12 mouse cellular contexts compared by ENCODE assay signal in genomic region chr12:107999751-108000714, GRCm38 (mm10). TPM values are rescaled to one million over a fixed set of nuclear protein-coding genes. Genes with fewer than 3 reads are reported as not detected.
DNase-seq lines count a peak whose midpoint lies in the region; ATAC-seq and TF ChIP-seq lines count a peak whose summit lies in the region.
"Had no signal": no experiment of that assay in that cellular context is flagged by ENCODE, and none has a peak within 500 bp of the region (broad histone marks: within the 10 kb centered on the region; RNA-seq: fewer than 3 reads in every experiment).

No protein-coding gene starts in this region.

- WGBS in spleen, adult 2 months = 52% methylated on average over 15 of the region's 15 CpGs
- WGBS in hindbrain, embryonic 14.5 days = 69% methylated on average over 15 of the region's 15 CpGs
- WGBS in midbrain, embryonic 12.5 days = 79% methylated on average over 15 of the region's 15 CpGs

- no peak for DNase-seq in spleen, adult 2 months (ENCODE audit: low read depth in 1 of 2, low spot score in 2 of 2)
- DNase-seq in spleen, postnatal 4 days (ENCODE audit: low spot score in 2 of 2) = no peak
- DNase-seq in hindbrain, embryonic 14.5 days (ENCODE audit: low spot score) = no peak
- peak; percentile 59 for DNase-seq in thymus, postnatal 25 days
- DNase-seq in adrenal gland, postnatal 36 days = no peak
- DNase-seq in ovary, adult 18-20 months (ENCODE audit: low spot score) = no peak
- DNase-seq: cerebellum, adult 11-12 months; heart, postnatal 4 days; lung, postnatal 14 days had no signal

- peaks cover 4% of the 10 kb centered on the region; the same call in 1 of the 2 replicates for H3K4me1 ChIP-seq in spleen, adult 2 months (ENCODE audit: control insufficient read depth, insufficient read depth, insufficient read length)
- peaks cover 32% of the 10 kb centered on the region for H3K4me1 ChIP-seq in hindbrain, embryonic 14.5 days (replicated peaks; ENCODE audit: control insufficient read depth, insufficient read depth, low read length)
- H3K4me1 ChIP-seq in midbrain, embryonic 12.5 days = peaks cover 66% of the 10 kb centered on the region

- H3K9me3 ChIP-seq in hindbrain, embryonic 14.5 days (ENCODE audit: control insufficient read depth, low read length) = no peaks in the 10 kb centered on the region
- no peaks in the 10 kb centered on the region for H3K9me3 ChIP-seq in midbrain, embryonic 12.5 days

- no peak for TF ChIP-seq CTCF in spleen, adult 2 months (IDR thresholded peaks at IDR 0.05; ENCODE audit: extremely low read depth, insufficient read depth, insufficient read length, insufficient replicate concordance)

- H3K9ac ChIP-seq in hindbrain, embryonic 14.5 days = peak overlapping the region; percentile 94
- peak overlapping the region; percentile 57 for H3K9ac ChIP-seq in midbrain, embryonic 12.5 days (replicated peaks)

- no peak for ATAC-seq in hindbrain, embryonic 14.5 days (ENCODE audit: low FRiP score)
- no peak for ATAC-seq in midbrain, embryonic 12.5 days (ENCODE audit: low FRiP score, low read depth)
- no peak for ATAC-seq in granulocyte monocyte progenitor cell, adult 5-6 weeks (replicated peaks; ENCODE audit: poor library complexity, severe bottlenecking)
- ATAC-seq: activated CD4-positive, CD25-positive, alpha-beta regulatory T cell, adult 4 months had no signal

- peak overlapping the region; percentile 80 for H3K27ac ChIP-seq in spleen, adult 2 months (ENCODE audit: insufficient read depth, low read length)
- peak overlapping the region; percentile 95 for H3K27ac ChIP-seq in hindbrain, embryonic 14.5 days
- H3K27ac ChIP-seq in midbrain, embryonic 12.5 days (replicated peaks) = peak overlapping the region; percentile 40; the same call in 1 of the 2 replicates

- H3K36me3 ChIP-seq in spleen, adult 2 months (ENCODE audit: control insufficient read depth, insufficient read depth, low read length) = no peaks in the 10 kb centered on the region
- H3K36me3 ChIP-seq in hindbrain, embryonic 14.5 days (replicated peaks; ENCODE audit: control insufficient read depth, insufficient read depth) = no peaks in the 10 kb centered on the region
- no peaks in the 10 kb centered on the region for H3K36me3 ChIP-seq in midbrain, embryonic 12.5 days

- no peak for TF ChIP-seq POLR2A in spleen, adult 2 months (IDR thresholded peaks at IDR 0.05; ENCODE audit: low read depth, low read length)

- peak overlapping the region; percentile 38 for H3K4me3 ChIP-seq in spleen, adult 2 months (ENCODE audit: extremely low read depth, insufficient read depth, insufficient read length)
- H3K4me3 ChIP-seq in hindbrain, embryonic 14.5 days (replicated peaks; ENCODE audit: low read length) = peak overlapping the region; percentile 73
- H3K4me3 ChIP-seq in midbrain, embryonic 12.5 days = peak overlapping the region; percentile 94

- peak overlapping the region; percentile 81 for H3K4me2 ChIP-seq in hindbrain, embryonic 14.5 days (replicated peaks)
- peak overlapping the region; percentile 70 for H3K4me2 ChIP-seq in midbrain, embryonic 12.5 days (replicated peaks)

- peaks cover 10% of the 10 kb centered on the region for H3K27me3 ChIP-seq in spleen, adult 2 months (ENCODE audit: control insufficient read depth, insufficient read depth, low read length)
- H3K27me3 ChIP-seq in hindbrain, embryonic 14.5 days (ENCODE audit: control insufficient read depth, insufficient read depth, low read length) = 0 out of 2 replicates have a peak, but pooled peaks cover under 1% of the 10 kb centered on the region
- peaks cover 5% of the 10 kb centered on the region for H3K27me3 ChIP-seq in midbrain, embryonic 12.5 days

RNA-seq across cellular contexts. Expression of gene Bcl11b, which starts 3.4 kb away (rescaled TPM):
- 19.7 and 37.3 TPM in 2 replicates for polyA plus RNA-seq in spleen, adult 2 months (2012; rRNA removed)
- polyA plus RNA-seq in hindbrain, embryonic 14.5 days (2014; fragmentation: Nextera tagmentation; extraction: Ambion mirVana) = 29.6 and 30.7 TPM in 2 replicates
- 16.1 and 19.5 TPM in 2 replicates for polyA plus RNA-seq in midbrain, embryonic 12.5 days (2016; fragmentation: Nextera tagmentation; extraction: Ambion mirVana)
- under 1 TPM; 0.07 to 0.50 TPM for total RNA-seq in adrenal gland, postnatal 36 days (2021)
- total RNA-seq in granulocyte monocyte progenitor cell, adult 5-6 weeks (2014; fragmentation: Nextera tagmentation) = not detected in 2 replicates
- total RNA-seq in granulocyte monocyte progenitor cell, adult 5-6 weeks (2017) = not detected in 2 replicates

Comparison
In these comparisons a context has a peak if more than half of its experiments do, and no peak if none do; other contexts are left out.
1. H3K27ac ChIP-seq: peak in every context shown above with its lines; median percentile 95 in hindbrain, embryonic 14.5 days; 80 in spleen, adult 2 months; 40 in midbrain, embryonic 12.5 days.
2. H3K4me3 ChIP-seq: peak in every context shown above with its lines; median percentile 94 in midbrain, embryonic 12.5 days; 73 in hindbrain, embryonic 14.5 days; 38 in spleen, adult 2 months.